Mouse (Mus musculus) CD8-positive naive resting alpha-beta T cell, adult 57 days (primary cell): ENCODE measurements around the gene Gm21891. TPM values are rescaled to one million over a fixed set of nuclear protein-coding genes. Genes with fewer than 3 reads are reported as not detected.

Experiments
- total RNA-seq: library from RNA; stranded (reverse); gene quantifications from one replicate; pipeline ENCODE4 v1.2.4, GENCODE M21; 2023

Gene Gm21891
- total RNA-seq = not detected

GRCm38 (mm10) chrY:13133392-13133791 lies at the start of gene Gm21891:
Gene Gm21891, minus strand, starts transcription at chrY:13133492.

GRCm38 (mm10) chrY:13161668-13162067 lies 28.4 kb upstream of the Gm21891 start, which contains the start of gene Gm21425:
Gene Gm21425, plus strand, starts transcription at chrY:13161968.

Other genes with a start within 250 kb of the Gm21891 start
- gene Gm20807, start 90.6 kb downstream of the Gm21891 start, total RNA-seq = not detected
- gene Gm21425, start 28.5 kb upstream of the Gm21891 start, total RNA-seq = not detected
- gene Gm21828, start 90.4 kb upstream of the Gm21891 start, total RNA-seq = not detected
- not detected for gene Gm21440, start 118.9 kb upstream of the Gm21891 start, total RNA-seq
- gene Gm21454, start 119.0 kb upstream of the Gm21891 start, total RNA-seq = not detected
- gene Gm21725, start 215.6 kb upstream of the Gm21891 start, total RNA-seq = not detected